Mouse (Mus musculus) 3134 (cell line): ENCODE results near the gene Nfu1.
"Not testable (repeated sequence)": the region's sequence is repeated elsewhere in the genome, so short reads cannot be mapped to it uniquely, and the experiment has no call there.

Source experiments
- DNase-seq: peaks from one replicate; pipeline ENCODE4 v3.0.0-alpha.2; 2011; ENCODE audit warnings: low spot score; ENCODE audit not compliant: insufficient read length; ENCODE audit errors: extremely low read depth

Nfu1 gene

GRCm38 (mm10) chr6:87021791-87022190, 12.8 kb downstream of the Nfu1 start:
- DNase-seq, result no peak

GRCm38 (mm10) chr6:87026980-87027379, 17.9 kb downstream of the Nfu1 start:
- no peak for DNase-seq

DNA sequence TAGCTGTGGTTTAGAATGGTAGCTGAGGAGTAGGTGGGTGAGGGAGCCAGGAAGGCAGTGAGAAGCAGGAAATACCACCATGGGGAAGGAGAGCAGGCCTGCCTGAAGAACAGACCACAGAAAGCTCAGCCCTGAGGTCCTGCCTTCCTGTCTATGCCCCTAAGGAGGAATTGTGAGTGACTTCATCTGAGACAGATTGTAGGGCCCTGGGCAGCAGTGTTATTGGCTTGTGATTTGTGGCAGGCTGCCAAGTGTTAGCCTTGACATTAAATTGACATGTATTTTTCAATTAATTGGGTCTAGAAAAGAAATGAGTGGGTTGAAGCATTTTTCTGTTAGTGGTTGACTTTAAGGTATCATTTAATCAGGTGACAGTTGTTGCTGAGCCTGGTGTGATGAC, 19.8 kb downstream of the Nfu1 start:
- no peak for DNase-seq

- DNase-seq, result not testable (repeated sequence)
These were observed 22.3 kb downstream of the Nfu1 start for GRCm38 (mm10) chr6:87031310-87031709.

DNA sequence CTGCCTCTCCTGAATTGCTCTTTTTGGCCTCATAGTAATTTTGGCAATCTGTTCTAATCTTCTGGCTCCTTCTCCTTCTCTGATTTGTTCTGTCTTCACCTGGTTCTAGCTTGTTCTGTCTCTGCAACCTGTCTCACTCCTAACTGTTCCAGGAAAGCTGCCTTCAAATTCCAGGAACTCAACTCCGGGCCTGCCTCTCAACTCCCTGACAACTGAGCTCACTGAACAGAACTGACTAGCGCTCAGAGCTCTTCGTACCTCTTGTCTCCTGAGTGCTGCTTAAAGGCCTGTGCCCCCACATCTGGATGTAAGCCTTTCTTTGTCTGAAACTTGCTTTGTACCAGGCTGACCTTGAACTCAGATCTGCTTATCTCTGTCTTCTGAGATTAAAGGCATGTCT, 23.4 kb downstream of the Nfu1 start:
- no peak for DNase-seq

DNA sequence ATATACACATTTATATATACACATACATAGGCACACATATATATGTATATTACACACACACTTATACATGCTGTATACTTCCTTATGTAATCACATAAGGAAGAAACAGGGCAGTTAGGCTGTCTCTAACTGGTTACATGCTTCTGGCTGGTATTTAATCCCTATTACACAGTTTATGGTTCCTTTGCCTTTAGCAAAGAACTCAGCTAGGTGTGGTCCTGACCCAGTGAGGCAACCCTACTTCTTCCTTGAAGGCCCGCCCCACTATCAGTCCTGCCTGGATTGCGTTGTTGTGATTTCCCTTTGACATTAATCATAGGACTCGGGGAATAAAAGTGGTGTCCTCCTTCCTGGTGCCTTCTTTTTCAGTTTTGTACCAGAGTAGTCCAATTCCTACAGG, 25.4 kb downstream of the Nfu1 start:
- no peak for DNase-seq

DNA sequence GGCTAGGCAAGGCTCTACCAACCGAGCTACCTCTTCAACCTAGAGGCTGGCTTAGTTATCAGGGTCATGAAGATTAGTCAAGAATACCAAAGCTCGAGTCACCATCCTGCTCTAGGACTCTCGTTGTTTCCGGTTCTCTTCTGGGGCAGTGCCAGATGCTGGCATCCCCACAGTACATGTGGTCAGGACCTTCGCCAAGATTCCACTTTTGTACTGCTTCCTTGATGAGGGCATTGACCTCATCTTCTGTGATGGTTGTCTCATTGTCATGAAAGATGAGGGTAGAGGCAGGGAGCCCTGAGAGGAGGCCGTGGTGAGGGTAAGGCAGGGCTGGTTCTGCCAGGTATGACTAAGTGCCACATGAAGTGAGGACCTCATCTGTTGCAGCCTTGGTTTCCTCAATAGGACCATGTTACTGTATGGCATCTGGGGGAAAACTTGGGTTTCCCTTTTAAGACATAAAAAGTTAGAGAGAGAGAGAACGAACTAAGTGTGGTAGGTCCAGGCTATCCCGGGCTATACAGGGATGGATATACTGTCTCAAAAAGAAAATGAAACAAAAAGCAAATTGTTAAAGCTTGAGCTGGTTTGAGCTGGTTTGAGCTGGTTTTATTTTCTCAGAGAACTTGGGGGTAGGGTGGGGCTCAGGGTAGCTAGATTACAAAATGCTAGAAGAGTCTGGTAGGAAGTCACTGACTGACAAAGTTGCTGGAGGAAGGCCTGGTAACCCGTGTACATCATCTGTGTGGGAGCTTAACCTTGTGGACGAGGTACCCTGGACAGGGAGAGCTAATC, 29.0 kb downstream of the Nfu1 start:
- peak; percentile 76 for DNase-seq

DNA sequence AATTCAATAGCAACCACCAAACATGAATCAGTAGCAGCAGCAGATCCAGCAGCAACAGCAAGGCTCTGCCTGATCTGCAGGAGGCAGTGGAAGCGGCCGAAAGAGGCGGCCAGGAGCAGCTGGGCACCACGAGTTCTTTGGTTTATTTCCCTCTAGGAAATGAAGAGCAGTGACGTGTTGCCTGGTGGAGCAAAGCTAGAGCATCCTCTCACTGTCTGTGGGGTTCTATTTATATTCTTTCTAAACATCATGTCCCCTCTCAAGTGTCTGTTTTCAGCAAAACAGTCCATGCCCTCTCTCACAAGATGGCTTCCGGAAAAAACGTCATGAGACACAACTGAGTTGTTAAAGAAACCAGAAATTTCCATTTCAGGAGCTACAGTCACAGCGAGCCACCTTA, 30.1 kb downstream of the Nfu1 start:
- DNase-seq, result no peak

DNA sequence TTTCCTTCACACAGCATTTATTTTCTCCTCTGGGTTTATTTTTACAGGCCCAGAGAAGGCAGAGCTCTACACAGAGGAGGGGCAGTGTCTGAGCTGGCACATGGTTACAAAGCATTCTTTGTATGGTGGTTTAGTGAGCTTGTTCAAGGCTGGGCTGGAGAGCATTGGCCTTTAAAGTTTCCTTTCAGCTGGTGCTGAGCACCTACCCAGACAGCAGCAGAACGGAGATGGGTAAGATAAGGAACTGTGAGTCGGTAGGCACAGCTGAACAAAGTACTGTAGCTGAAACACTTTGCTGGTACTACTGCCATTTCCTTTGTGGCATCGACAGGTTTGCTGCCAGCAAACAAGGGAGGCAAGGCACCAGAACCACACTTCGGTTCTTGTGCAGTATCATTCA, 31.9 kb downstream of the Nfu1 start:
- peak; percentile 49 for DNase-seq

GRCm38 (mm10) chr6:87041431-87041830, 32.4 kb downstream of the Nfu1 start:
- no peak for DNase-seq

DNA sequence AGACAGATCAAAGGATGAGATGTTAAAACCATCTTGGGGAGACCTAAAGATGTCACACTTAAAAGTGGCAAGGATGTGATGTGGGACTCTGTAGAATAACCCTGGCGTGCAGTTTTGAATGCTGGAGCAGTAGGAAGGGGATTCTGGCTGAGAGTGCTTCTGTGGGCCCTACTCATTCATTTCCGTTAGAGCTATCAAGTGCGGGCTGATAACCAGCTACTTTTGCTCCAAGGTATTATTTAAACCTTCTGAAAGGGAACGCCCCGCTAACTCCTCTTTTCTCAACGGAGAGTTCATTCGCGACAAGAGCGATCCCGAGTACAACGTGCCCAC, 32.9 kb downstream of the Nfu1 start:
- no peak for DNase-seq

DNA sequence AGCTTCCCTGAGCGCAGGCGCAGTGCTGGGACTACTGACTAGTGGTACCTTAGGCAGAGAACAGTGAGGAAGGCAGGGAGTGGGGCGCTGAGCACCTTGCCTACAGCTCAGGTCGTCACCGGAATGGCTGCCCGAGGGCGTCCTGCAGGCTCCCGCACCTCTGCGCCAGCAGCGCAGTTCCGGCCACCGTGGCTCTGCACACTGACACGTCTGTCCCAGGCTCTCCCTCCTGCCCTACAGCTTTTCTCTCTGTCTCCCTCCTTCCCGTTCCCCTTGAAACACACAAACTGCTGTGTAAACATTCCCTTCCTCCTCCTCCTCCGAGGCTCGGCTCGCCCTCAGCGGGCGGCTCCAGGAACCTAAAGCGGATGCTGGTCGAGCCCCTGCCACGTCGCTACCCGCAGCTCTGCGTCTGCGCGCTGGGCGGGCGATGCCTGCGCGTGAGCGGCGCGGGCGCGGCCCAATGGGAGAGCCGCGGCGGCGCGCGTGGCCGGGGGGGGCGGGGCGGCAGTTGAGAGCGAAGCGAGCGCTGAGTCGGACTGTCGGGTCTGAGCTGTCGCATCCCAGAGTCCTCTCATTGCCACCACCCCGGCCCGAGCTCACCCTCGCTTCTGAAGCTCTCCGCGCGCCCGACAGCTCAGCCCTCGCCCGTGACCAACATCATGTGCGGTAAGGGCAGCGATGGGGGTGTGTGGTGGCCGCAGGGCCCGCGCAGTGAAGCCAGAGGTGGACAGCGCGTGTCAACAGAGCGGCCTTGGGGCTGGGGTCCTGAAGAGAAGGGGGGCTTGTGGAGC, 33.5 kb downstream of the Nfu1 start, which contains the start of gene Gfpt1:
Gene Gfpt1 (plus strand): TSS at position 510 of the 794 bp plus-strand sequence.
- DNase-seq, result peak; percentile 93

DNA sequence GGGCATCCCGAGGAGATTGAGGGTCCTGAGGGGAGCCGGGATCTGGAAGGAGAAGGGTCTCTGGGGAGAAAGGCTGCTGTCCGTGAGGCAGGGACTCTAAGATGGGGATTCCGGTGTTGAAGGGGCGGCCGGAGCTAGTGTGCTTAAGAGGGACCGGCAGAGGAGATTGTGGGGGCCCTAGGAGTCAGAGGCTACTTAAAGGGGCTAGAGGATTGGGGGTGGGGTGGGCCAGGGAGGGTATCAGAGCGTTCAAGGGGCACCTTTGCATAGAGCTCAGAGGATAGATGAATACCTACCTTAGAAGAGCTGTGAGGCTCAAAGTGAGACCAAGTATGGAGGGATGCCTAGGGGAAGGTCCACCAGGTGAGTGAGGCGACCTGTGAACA, 34.1 kb downstream of the Nfu1 start:
- DNase-seq, result no peak

DNA sequence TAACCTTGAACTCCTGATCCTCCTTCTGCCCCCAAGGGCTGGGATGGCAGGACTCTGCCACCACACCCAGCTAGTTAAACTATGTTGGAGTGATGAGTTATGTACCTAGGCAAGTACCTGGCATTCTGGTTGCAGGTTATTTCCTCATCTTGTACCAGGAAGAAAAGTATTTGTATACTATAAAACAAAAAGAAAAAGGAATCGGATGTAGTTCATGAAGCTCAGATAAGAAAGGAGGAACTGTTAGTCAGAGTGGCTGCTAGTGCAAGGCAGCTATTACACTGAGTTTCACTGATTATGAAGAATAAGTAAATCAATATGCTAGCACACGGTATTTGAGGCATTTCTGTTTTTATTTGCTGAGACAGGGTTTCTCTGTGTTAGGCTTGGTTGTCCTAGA, 35.9 kb downstream of the Nfu1 start:
- DNase-seq, result no peak

DNA sequence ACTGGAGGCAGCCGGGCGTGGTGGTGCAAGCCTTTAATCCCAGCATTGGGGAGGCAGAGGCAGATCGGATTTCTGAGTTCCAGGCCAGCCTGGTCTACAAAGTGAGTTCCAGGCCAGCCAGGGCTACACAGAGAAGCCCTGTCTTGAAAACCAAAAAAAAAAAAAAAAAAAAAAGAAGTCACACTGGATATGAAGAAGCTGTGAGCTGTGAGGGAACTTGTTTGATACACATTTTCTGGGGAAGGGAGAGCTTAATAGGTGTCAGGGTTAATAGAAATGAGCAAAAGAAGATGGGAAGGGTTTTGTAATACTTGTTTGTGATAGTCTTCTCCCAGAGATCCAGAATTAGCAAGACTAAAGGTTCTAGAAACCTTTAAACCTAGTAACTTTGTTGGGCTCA, 36.5 kb downstream of the Nfu1 start:
- DNase-seq, result no peak

GRCm38 (mm10) chr6:87048712-87049111, 39.7 kb downstream of the Nfu1 start:
- DNase-seq, result not testable (repeated sequence)

DNA sequence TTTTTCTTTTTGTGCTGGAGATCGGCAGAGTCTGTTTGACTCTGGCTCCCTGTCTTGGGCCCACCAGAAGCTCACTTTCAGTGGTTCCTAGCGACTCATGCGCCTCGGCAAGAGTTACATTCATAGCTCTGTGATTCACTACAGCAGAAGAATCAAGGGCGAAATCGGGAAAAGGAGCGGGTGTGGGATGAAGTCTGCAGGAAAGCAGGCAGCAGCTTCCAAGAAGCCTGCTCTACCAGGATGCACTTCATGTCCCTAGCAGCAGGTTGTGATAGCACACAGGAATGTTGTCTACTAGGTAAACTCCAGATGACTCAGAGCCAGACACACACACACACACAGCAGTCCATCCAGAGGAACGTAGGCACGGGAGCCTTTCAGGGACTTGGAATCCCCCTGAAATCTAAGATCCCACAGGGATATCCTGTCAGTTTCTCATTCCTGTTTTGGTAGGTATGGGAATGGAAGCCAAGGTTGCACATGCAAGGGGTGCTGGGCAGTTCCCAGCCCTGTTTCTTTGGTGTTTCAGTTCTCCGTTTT, 42.9 kb downstream of the Nfu1 start:
- DNase-seq, result no peak

- DNase-seq, result no peak
These were observed 45.2 kb downstream of the Nfu1 start for GRCm38 (mm10) chr6:87054193-87054592.

DNA sequence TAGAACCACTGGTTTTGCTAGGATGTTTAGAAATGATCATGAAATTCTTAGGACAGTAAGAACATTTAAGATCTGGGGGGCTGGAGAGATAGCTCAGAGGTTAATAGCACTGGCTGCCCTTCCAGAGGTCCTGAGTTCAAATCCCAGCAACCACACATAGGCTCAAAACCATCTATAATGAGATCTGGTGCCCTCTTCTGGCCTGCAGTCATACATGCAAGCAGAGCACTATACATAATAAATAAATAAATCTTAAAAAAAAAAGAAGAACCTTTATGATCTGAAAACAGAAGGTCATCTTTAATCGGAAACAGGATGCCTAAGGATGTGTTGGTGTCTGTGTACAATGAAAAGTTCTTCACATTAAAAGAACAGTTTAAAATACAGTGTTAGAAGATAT, 50.7 kb downstream of the Nfu1 start:
- DNase-seq, result no peak

DNA sequence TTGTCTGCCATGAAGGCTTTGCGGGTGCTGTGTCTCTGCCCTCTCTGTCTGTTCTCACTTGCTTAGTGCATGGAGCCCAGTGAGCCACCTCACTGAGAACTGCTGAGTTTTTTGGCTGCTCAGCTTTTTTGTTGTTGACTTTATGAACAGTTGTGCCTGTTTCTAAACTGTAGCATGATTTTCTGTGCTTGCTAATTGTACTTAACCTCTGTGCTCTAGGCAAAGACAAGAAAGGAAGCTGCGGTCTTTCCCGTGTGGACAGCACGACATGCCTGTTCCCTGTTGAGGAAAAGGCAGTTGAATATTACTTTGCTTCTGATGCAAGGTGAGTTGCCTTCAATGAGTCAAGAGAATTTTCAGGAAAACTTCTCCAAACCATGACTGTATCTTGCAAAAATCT, 54.5 kb downstream of the Nfu1 start:
- DNase-seq, result no peak

- DNase-seq, result no peak
These were observed 59.2 kb downstream of the Nfu1 start for GRCm38 (mm10) chr6:87068209-87068608.
